Mouse (Mus musculus) myocyte (in vitro differentiated cells): ENCODE data around the gene Gal3st3. TPM values are rescaled to one million over a fixed set of nuclear protein-coding genes. Genes with fewer than 3 reads are reported as not detected.
A peak's percentile ranks its signal among the peaks of the same experiment; 100 is the strongest.

ENCODE experiments used
- H3K27me3 ChIP-seq: one replicate; pipeline ENCODE4 v1.6.1; 2011; ENCODE audit not compliant: control insufficient read depth, insufficient read depth, insufficient read length
- H3K36me3 ChIP-seq: one replicate; pipeline ENCODE4 v1.6.1; 2011; ENCODE audit not compliant: control insufficient read depth, insufficient read depth
- H3K4me2 ChIP-seq: one replicate; pipeline ENCODE4 v1.6.1; 2011; ENCODE audit warnings: low read depth, control low read depth
- H3K4me3 ChIP-seq: one replicate; pipeline ENCODE4 v1.5.1; 2011; ENCODE audit warnings: mild to moderate bottlenecking, control low read depth, moderate library complexity
- H3K79me2 ChIP-seq: one replicate; pipeline ENCODE4 v1.6.1; 2011; ENCODE audit not compliant: control insufficient read depth, insufficient read depth
- H3ac ChIP-seq: one replicate; pipeline ENCODE4 v1.6.1; 2011; ENCODE audit not compliant: control insufficient read depth, insufficient read length
- CEBPB ChIP-seq: IDR thresholded peaks from 2 replicates; pipeline ENCODE4 v1.6.1; 2011; ENCODE audit warnings: mild to moderate bottlenecking, moderate library complexity; ENCODE audit not compliant: poor library complexity, insufficient read depth, severe bottlenecking
- E2F4 ChIP-seq: IDR thresholded peaks from one replicate; pipeline ENCODE4 v1.6.1; 2011; ENCODE audit warnings: mild to moderate bottlenecking, control low read depth, moderate library complexity; ENCODE audit not compliant: insufficient read depth
- MAX ChIP-seq: IDR thresholded peaks from one replicate; pipeline ENCODE4 v1.6.1; 2011; ENCODE audit warnings: low read depth, mild to moderate bottlenecking, control low read depth
- MYOD1 ChIP-seq, 3 experiments: IDR thresholded peaks; one replicate each; pipeline ENCODE4 v1.6.1; 2011; ENCODE audit warnings: control low read depth in 2 of 3, low read depth in 2 of 3, mild to moderate bottlenecking in 2 of 3, moderate library complexity in 1 of 3; ENCODE audit not compliant: insufficient read length in 2 of 3, control insufficient read depth in 1 of 3
- MYOG ChIP-seq, 3 experiments: IDR thresholded peaks; one replicate each; pipeline ENCODE4 v1.6.1; 2011; ENCODE audit warnings: control low read depth in 2 of 3, low read depth in 2 of 3, mild to moderate bottlenecking in 2 of 3; ENCODE audit not compliant: insufficient read length in 2 of 3, control insufficient read depth in 1 of 3, insufficient read depth in 1 of 3
- POLR2A ChIP-seq: IDR thresholded peaks from one replicate; pipeline ENCODE4 v1.6.1; 2011; ENCODE audit warnings: low read depth, mild to moderate bottlenecking, control low read depth, moderate library complexity; ENCODE audit not compliant: insufficient read length
- POLR2AphosphoS2 ChIP-seq: IDR thresholded peaks from one replicate; pipeline ENCODE4 v1.6.1; 2011; ENCODE audit warnings: low read depth, control low read depth; ENCODE audit not compliant: insufficient read length
- REST ChIP-seq: IDR thresholded peaks from one replicate; pipeline ENCODE4 v1.6.1; 2011; ENCODE audit warnings: mild to moderate bottlenecking, control low read depth, moderate library complexity; ENCODE audit not compliant: insufficient read depth, insufficient read length
- SRF ChIP-seq: IDR thresholded peaks from one replicate; pipeline ENCODE4 v1.6.1; 2011; ENCODE audit warnings: low read depth; ENCODE audit not compliant: control insufficient read depth, insufficient read length
- TCF12 ChIP-seq: IDR thresholded peaks from one replicate; pipeline ENCODE4 v1.6.1; 2011; ENCODE audit warnings: mild to moderate bottlenecking, control low read depth; ENCODE audit not compliant: poor library complexity, insufficient read depth, severe bottlenecking
- TCF3 ChIP-seq: IDR thresholded peaks from one replicate; pipeline ENCODE4 v1.6.1; 2011; ENCODE audit warnings: low read depth, control low read depth; ENCODE audit not compliant: insufficient read length
- USF1 ChIP-seq: IDR thresholded peaks from one replicate; pipeline ENCODE4 v1.6.1; 2011; ENCODE audit warnings: low read depth, mild to moderate bottlenecking, control low read depth, moderate library complexity
- polyA plus RNA-seq: library from polyadenylated mRNA; unstranded; fragments of >200 nt; fragmentation: generic; extraction: Trizol; gene quantifications from one replicate; pipeline ENCODE4 v1.2.1, GENCODE M21; 2012; ENCODE audit warnings: missing spikeins

Gene Gal3st3
- polyA plus RNA-seq, 1 experiment: 0.05 TPM

- Histone ChIP-seq H3K4me3 (peak within 1 kb of the TSS; percentile 84), H3K27me3 (no peaks in the 10 kb centered on the region), H3K4me2 (peak within 1 kb of the TSS; percentile 92), H3K36me3 (peaks cover 39% of the 10 kb centered on the region), H3K79me2 (peaks cover 23% of the 10 kb centered on the region), H3ac (peak within 1 kb of the TSS; percentile 30)
- peak; percentile 98 for TF ChIP-seq CEBPB
- TF ChIP-seq TCF3: no peak
- peak; percentile 5 for TF ChIP-seq E2F4
- no peak for TF ChIP-seq REST
- peak; percentile 48 for TF ChIP-seq POLR2A
- no peak for TF ChIP-seq MAX
- TF ChIP-seq POLR2AphosphoS2: peak; percentile 59
- peak; percentile 99 for TF ChIP-seq SRF
Observed at GRCm38 (mm10) chr19:5294972-5295735, 3.0 kb upstream of the Gal3st3 start, which contains the start of gene Sf3b2. Gene Sf3b2, minus strand, starts transcription at chr19:5295455.

- peak overlapping the region; percentile 86 for H3K4me2 ChIP-seq
- peak overlapping the region; percentile 30 for H3ac ChIP-seq
- no peak for TF ChIP-seq TCF3
- no peak for TF ChIP-seq REST
- TF ChIP-seq MAX: no peak
- no peak for TF ChIP-seq CEBPB
- TF ChIP-seq E2F4: no peak
- TF ChIP-seq MYOD1 (IDR thresholded peaks at IDR 0.05; ENCODE audit: control insufficient read depth in 1 of 3, insufficient read length in 2 of 3, low read depth in 2 of 3): no peak
- TF ChIP-seq MYOG (IDR thresholded peaks at IDR 0.05; ENCODE audit: control insufficient read depth in 1 of 3, insufficient read depth in 1 of 3, insufficient read length in 2 of 3, low read depth in 2 of 3): no peak
- no peak for TF ChIP-seq POLR2AphosphoS2
- no peak for TF ChIP-seq USF1
- no peak for TF ChIP-seq POLR2A
- no peak for TF ChIP-seq TCF12
- no peak for TF ChIP-seq SRF
- peaks cover 33% of the 10 kb centered on the region for H3K36me3 ChIP-seq
- no peaks in the 10 kb centered on the region for H3K27me3 ChIP-seq
- peak overlapping the region; percentile 84 for H3K4me3 ChIP-seq
- peaks cover 23% of the 10 kb centered on the region for H3K79me2 ChIP-seq
Observed at GRCm38 (mm10) chr19:5295736-5296075, 2.4 kb upstream of the Gal3st3 start.

- H3K4me2 ChIP-seq: peak overlapping the region; percentile 86
- no peak for TF ChIP-seq REST
- TF ChIP-seq MYOD1 (IDR thresholded peaks at IDR 0.05; ENCODE audit: control insufficient read depth in 1 of 3, insufficient read length in 2 of 3, low read depth in 2 of 3): peak in 1 of 3 experiments; percentile 12
- H3K36me3 ChIP-seq: peaks cover 24% of the 10 kb centered on the region
- no peak overlapping the region for H3ac ChIP-seq
- H3K27me3 ChIP-seq: no peaks in the 10 kb centered on the region
- peak overlapping the region; percentile 84 for H3K4me3 ChIP-seq
- peaks cover 23% of the 10 kb centered on the region for H3K79me2 ChIP-seq
Observed at GRCm38 (mm10) chr19:5296630-5297029, 1.5 kb upstream of the Gal3st3 start.

GRCm38 (mm10) chr19:5300588-5300987, 2.5 kb downstream of the Gal3st3 start:
- Histone ChIP-seq H3ac (no peak overlapping the region), H3K4me2 (no peak overlapping the region), H3K4me3 (no peak overlapping the region), H3K27me3 (no peaks in the 10 kb centered on the region), H3K36me3 (no peaks in the 10 kb centered on the region), H3K79me2 (no peaks in the 10 kb centered on the region)
- TF ChIP-seq POLR2A (no peak), MAX (no peak), TCF12 (no peak), SRF (no peak), POLR2AphosphoS2 (no peak), MYOG (IDR thresholded peaks at IDR 0.05; ENCODE audit: control insufficient read depth in 1 of 3, insufficient read depth in 1 of 3, insufficient read length in 2 of 3, low read depth in 2 of 3) (no peak), TCF3 (no peak), E2F4 (no peak), CEBPB (no peak), REST (no peak), USF1 (no peak), MYOD1 (IDR thresholded peaks at IDR 0.05; ENCODE audit: control insufficient read depth in 1 of 3, insufficient read length in 2 of 3, low read depth in 2 of 3) (no peak)

- Histone ChIP-seq H3K27me3 (no peaks in the 10 kb centered on the region), H3K4me2 (no peak overlapping the region)
Observed at GRCm38 (mm10) chr19:5302455-5302854, 4.3 kb downstream of the Gal3st3 start.

More at GRCm38 (mm10) chr19:5302455-5302854, 4.3 kb downstream of the Gal3st3 start:
- H3K36me3 ChIP-seq: no peaks in the 10 kb centered on the region
- H3ac ChIP-seq: no peak overlapping the region
- TF ChIP-seq POLR2AphosphoS2: no peak
- TF ChIP-seq POLR2A: no peak
- no peak for TF ChIP-seq USF1
- no peaks in the 10 kb centered on the region for H3K79me2 ChIP-seq
- no peak overlapping the region for H3K4me3 ChIP-seq
